In genomic region chr9:77965287-77965686, GRCm38 (mm10) we compare ENCODE assay signal across 22 mouse cellular contexts. TPM values are rescaled to one million over a fixed set of nuclear protein-coding genes. Genes with fewer than 3 reads are reported as not detected.
DNase-seq lines count a peak whose midpoint lies in the region; ATAC-seq lines count a peak whose summit lies in the region.
"Had no signal": no experiment of that assay in that cellular context is flagged by ENCODE, and none has a peak within 500 bp of the region (broad histone marks: within the 10 kb centered on the region; RNA-seq: fewer than 3 reads in every experiment).

No protein-coding gene starts in this region.

- H3K4me3 ChIP-seq in hindbrain, embryonic 10.5 days: no peak overlapping the region
- H3K4me3 ChIP-seq in hindbrain, embryonic 11.5 days (ENCODE audit: low read depth, low read length): no peak overlapping the region
- H3K4me3 ChIP-seq in forebrain, embryonic 13.5 days: no peak overlapping the region
- H3K4me3 ChIP-seq: heart, embryonic 10.5 days; hindbrain, embryonic 12.5 days; limb, embryonic 13.5 days; liver, embryonic 13.5 days; neural tube, embryonic 12.5 days had no signal

- H3K9ac ChIP-seq in hindbrain, embryonic 11.5 days (ENCODE audit: low read depth, low read length): no peak overlapping the region
- no peak overlapping the region for H3K9ac ChIP-seq in forebrain, embryonic 13.5 days
- H3K9ac ChIP-seq: hindbrain, embryonic 12.5 days; limb, embryonic 13.5 days; liver, embryonic 13.5 days; neural tube, embryonic 12.5 days had no signal

- no peaks in the 10 kb centered on the region for H3K9me3 ChIP-seq in hindbrain, embryonic 10.5 days
- H3K9me3 ChIP-seq in hindbrain, embryonic 11.5 days (ENCODE audit: control insufficient read depth, low read length): no peaks in the 10 kb centered on the region
- no peaks in the 10 kb centered on the region for H3K9me3 ChIP-seq in forebrain, embryonic 13.5 days (replicated peaks)
- H3K9me3 ChIP-seq: heart, embryonic 10.5 days; hindbrain, embryonic 12.5 days; limb, embryonic 13.5 days; liver, embryonic 13.5 days; neural tube, embryonic 12.5 days had no signal

- H3K36me3 ChIP-seq in hindbrain, embryonic 10.5 days: peaks cover 38% of the 10 kb centered on the region
- H3K36me3 ChIP-seq in hindbrain, embryonic 11.5 days (ENCODE audit: control insufficient read depth, insufficient read depth, low read length): no peaks in the 10 kb centered on the region
- peaks cover 13% of the 10 kb centered on the region for H3K36me3 ChIP-seq in forebrain, embryonic 13.5 days (ENCODE audit: poor library complexity, severe bottlenecking)

- no peak for ATAC-seq in hindbrain, embryonic 11.5 days (ENCODE audit: low FRiP score)
- no peak for ATAC-seq in forebrain, embryonic 13.5 days
- ATAC-seq: CD4-positive, CD25-positive, alpha-beta regulatory T cell, adult 4 months; intestine, postnatal 0 days; Patski had no signal

- H3K4me2 ChIP-seq in hindbrain, embryonic 11.5 days (replicated peaks; ENCODE audit: low read depth, low read length): no peak overlapping the region
- no peak overlapping the region for H3K4me2 ChIP-seq in forebrain, embryonic 13.5 days
- H3K4me2 ChIP-seq: hindbrain, embryonic 12.5 days; limb, embryonic 13.5 days; liver, embryonic 13.5 days; neural tube, embryonic 12.5 days had no signal

- peaks cover 32% of the 10 kb centered on the region for H3K4me1 ChIP-seq in hindbrain, embryonic 10.5 days (replicated peaks)
- H3K4me1 ChIP-seq in hindbrain, embryonic 11.5 days (replicated peaks; ENCODE audit: control insufficient read depth, insufficient read depth, low read length): 0 out of 2 replicates have a peak, but pooled peaks cover 3% of the 10 kb centered on the region
- H3K4me1 ChIP-seq in forebrain, embryonic 13.5 days: peaks cover 17% of the 10 kb centered on the region

- 79% methylated on average over 5 of the region's 5 CpGs for WGBS in hindbrain, embryonic 10.5 days
- 82% methylated on average over 5 of the region's 5 CpGs for WGBS in hindbrain, embryonic 11.5 days
- 73% methylated on average over 5 of the region's 5 CpGs for WGBS in forebrain, embryonic 13.5 days

- DNase-seq in hindbrain, embryonic 10.5 days (ENCODE audit: low spot score): no peak
- DNase-seq in hindbrain, embryonic 11.5 days (ENCODE audit: low spot score): no peak
- DNase-seq in ovary, postnatal 36 days (ENCODE audit: low spot score): peak; percentile 23
- no peak for DNase-seq in ovary, adult 18-20 months (ENCODE audit: low spot score)
- DNase-seq in lung, postnatal 36 days: peak; percentile 69
- DNase-seq in retina, embryonic 14.5 days (ENCODE audit: low spot score): no peak
- DNase-seq in heart, postnatal 4 days: no peak
- DNase-seq: cerebellum, adult 11 months; cerebellum, adult 9-11 months; gastrocnemius, postnatal 10 days; kidney, postnatal 4 days; liver, embryonic 13.5 days; midbrain, embryonic 14.5 days; thymus, postnatal 14 days had no signal

- H3K27me3 ChIP-seq in hindbrain, embryonic 10.5 days (ENCODE audit: insufficient read depth, poor library complexity, severe bottlenecking): no peaks in the 10 kb centered on the region
- no peaks in the 10 kb centered on the region for H3K27me3 ChIP-seq in hindbrain, embryonic 11.5 days (ENCODE audit: control insufficient read depth, insufficient read depth, low read length)
- H3K27me3 ChIP-seq in forebrain, embryonic 13.5 days: no peaks in the 10 kb centered on the region
- H3K27me3 ChIP-seq: hindbrain, embryonic 12.5 days; limb, embryonic 13.5 days; liver, embryonic 13.5 days; neural tube, embryonic 12.5 days; Patski had no signal

- H3K27ac ChIP-seq in hindbrain, embryonic 10.5 days: peak overlapping the region; percentile 53; the same call in 1 of the 2 replicates
- H3K27ac ChIP-seq in hindbrain, embryonic 11.5 days (ENCODE audit: low read depth, low read length): no peak overlapping the region
- no peak overlapping the region for H3K27ac ChIP-seq in forebrain, embryonic 13.5 days
- H3K27ac ChIP-seq: heart, embryonic 10.5 days; hindbrain, embryonic 12.5 days; limb, embryonic 13.5 days; liver, embryonic 13.5 days; neural tube, embryonic 12.5 days had no signal

RNA-seq across cellular contexts. Expression of gene Elovl5, which starts 48.1 kb away (rescaled TPM):
- 72.7 and 92.1 TPM in 2 replicates for polyA plus RNA-seq in hindbrain, embryonic 10.5 days (2016; fragmentation: Nextera tagmentation; extraction: Ambion mirVana)
- polyA plus RNA-seq in hindbrain, embryonic 11.5 days (2014; fragmentation: Nextera tagmentation; extraction: Ambion mirVana): 85.1 and 91.5 TPM in 2 replicates
- total RNA-seq in heart, postnatal 4 days (2021): 10 to 100 TPM; 64.3 to 67.8 TPM
- polyA plus RNA-seq in forebrain, embryonic 13.5 days (2015; fragmentation: Nextera tagmentation; extraction: Ambion mirVana): 60.9 and 61.6 TPM in 2 replicates

Comparison
In these comparisons a context has a peak if more than half of its experiments do, and no peak if none do; other contexts are left out.
1. DNase-seq: peak in ovary, postnatal 36 days (single experiment) and lung, postnatal 36 days (single experiment); none in hindbrain, embryonic 10.5 days (single experiment), hindbrain, embryonic 11.5 days (single experiment), ovary, adult 18-20 months (single experiment), retina, embryonic 14.5 days (single experiment) and heart, postnatal 4 days (single experiment).